Mouse (Mus musculus) CH12.LX (cell line): ENCODE results near the gene St7.

Experiments
- CHD1 ChIP-seq: IDR thresholded peaks from 2 replicates; pipeline ENCODE4 v1.6.1; 2012; ENCODE audit warnings: low read depth, low read length, improper control_type of control experiment, inconsistent platforms
- CHD2 ChIP-seq: IDR thresholded peaks from 2 replicates; pipeline ENCODE4 v1.6.1; 2011; ENCODE audit warnings: low read length, improper control_type of control experiment
- CTCF ChIP-seq, 2 experiments: IDR thresholded peaks in 1 of 2; conservative IDR thresholded peaks in 1 of 2; 2 replicates each; pipeline ENCODE4 v1.5.1; 2011 to 2012; ENCODE audit warnings: low read depth in 2 of 2, low read length in 2 of 2, improper control_type of control experiment in 1 of 2, inconsistent platforms in 1 of 2, mild to moderate bottlenecking in 1 of 2, moderate library complexity in 1 of 2
- MAFK ChIP-seq: IDR thresholded peaks from 2 replicates; pipeline ENCODE4 v1.6.1; 2011; ENCODE audit warnings: low read length, improper control_type of control experiment; ENCODE audit not compliant: insufficient replicate concordance
- MXI1 ChIP-seq: IDR thresholded peaks from 2 replicates; pipeline ENCODE4 v1.6.1; 2011; ENCODE audit warnings: mild to moderate bottlenecking, low read depth, low read length, improper control_type of control experiment
- MYC ChIP-seq: IDR thresholded peaks from 2 replicates; pipeline ENCODE4 v1.6.1; 2011; ENCODE audit warnings: low read depth, mild to moderate bottlenecking, improper control_type of control experiment, low read length
- NELFE ChIP-seq: IDR thresholded peaks from 2 replicates; pipeline ENCODE4 v1.6.1; 2011; ENCODE audit warnings: low read depth, low read length, improper control_type of control experiment
- NRF1 ChIP-seq: IDR thresholded peaks from 2 replicates; pipeline ENCODE4 v1.6.1; 2014; ENCODE audit warnings: low read depth, mild to moderate bottlenecking, inconsistent platforms, low read length, improper control_type of control experiment, moderate library complexity
- POLR2A ChIP-seq: IDR thresholded peaks from 2 replicates; pipeline ENCODE4 v1.6.1; 2011; ENCODE audit warnings: low read depth, mild to moderate bottlenecking, improper control_type of control experiment, low read length
- UBTF ChIP-seq: IDR thresholded peaks from 2 replicates; pipeline ENCODE4 v1.6.1; 2012; ENCODE audit warnings: low read depth, mild to moderate bottlenecking, inconsistent platforms, low read length, improper control_type of control experiment, moderate library complexity
- ZNF384 ChIP-seq: IDR thresholded peaks from 2 replicates; pipeline ENCODE4 v1.6.1; 2012; ENCODE audit warnings: low read depth, low read length, improper control_type of control experiment, inconsistent platforms

GRCm38 (mm10) chr6:17834493-17834892 lies 141.8 kb downstream of the St7 start:
- TF ChIP-seq UBTF = no peak
- TF ChIP-seq CTCF (conservative IDR thresholded peaks at IDR 0.05 in 1 of 2, IDR thresholded peaks at IDR 0.05 in 1 of 2; ENCODE audit: low read depth in 2 of 2, low read length in 2 of 2) = peak; percentile 59 to 97
- no peak for TF ChIP-seq CHD2
- no peak for TF ChIP-seq CHD1
- no peak for TF ChIP-seq MAFK
- TF ChIP-seq NRF1 = no peak
- no peak for TF ChIP-seq POLR2A
- TF ChIP-seq ZNF384 = no peak
- no peak for TF ChIP-seq MXI1
- TF ChIP-seq MYC = no peak
- TF ChIP-seq NELFE = no peak
